Mouse (Mus musculus) right cerebral cortex, postnatal 25 days (tissue): Measurements from ENCODE around the gene Atp5l.
"Not testable (repeated sequence)": the region's sequence is repeated elsewhere in the genome, so short reads cannot be mapped to it uniquely, and the experiment has no call there.

ENCODE experiments used
- DNase-seq: peaks from one replicate; pipeline ENCODE4 v3.0.0; 2022

The Atp5l gene

DNA sequence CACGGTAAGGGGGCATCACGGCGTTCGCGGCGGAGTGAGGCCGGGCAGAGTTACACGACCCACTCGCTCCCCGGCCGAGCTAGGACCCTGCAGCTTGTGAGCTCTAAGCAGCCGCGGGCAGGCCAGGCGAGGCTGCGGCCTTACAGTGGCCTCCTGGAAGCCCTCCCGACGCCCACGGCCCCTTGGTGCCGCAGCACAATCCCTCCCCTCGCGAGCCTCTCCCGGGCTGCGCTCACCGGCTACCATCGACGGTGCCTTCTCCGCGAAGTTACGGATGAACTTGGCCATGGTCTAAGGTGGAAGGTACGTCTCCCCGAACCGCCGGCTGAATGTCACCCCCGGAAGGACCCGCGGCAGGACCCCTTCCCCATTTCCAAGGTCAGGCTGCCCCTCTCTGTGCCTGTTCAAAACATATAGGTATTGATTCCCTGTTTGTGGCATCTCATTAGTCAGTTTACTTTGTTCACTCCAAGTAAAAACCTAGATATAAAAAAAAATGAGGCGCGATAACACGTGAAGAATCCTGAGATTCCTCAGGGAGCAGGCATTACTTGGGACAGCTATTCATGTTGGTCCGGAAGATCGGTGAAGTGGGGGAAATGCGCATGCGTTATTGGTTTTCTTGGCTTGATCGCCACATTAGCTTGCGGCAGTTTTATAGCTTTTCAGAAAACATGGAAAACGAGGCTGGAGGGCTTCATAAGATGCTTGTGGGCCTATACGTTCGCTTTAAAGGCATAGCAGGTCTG is at the start of gene Atp5l:
Gene Atp5l, minus strand, starts transcription at position 369 of the 749 bp plus-strand sequence.
- peak; percentile 80 for DNase-seq

DNA sequence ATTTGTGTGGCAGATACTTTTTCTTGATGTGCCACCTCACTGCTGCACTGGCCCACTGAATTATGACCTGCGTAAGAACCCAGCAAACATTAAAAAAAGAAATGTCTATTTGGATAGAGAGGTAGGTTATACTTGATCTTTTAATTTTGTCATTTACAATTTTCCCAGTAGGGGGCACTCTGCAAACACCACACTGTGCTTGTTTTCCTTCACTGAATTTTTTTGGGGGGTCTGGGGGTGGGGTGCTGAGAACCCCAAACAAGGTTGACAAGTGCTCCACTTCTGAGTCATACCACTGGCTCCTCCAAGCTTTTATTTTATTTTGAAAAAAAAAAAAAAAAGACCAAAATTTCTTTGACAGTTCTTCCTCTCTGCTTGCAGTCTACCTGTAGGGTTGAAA is 48.9 kb upstream of the Atp5l start:
- DNase-seq = no peak

- not testable (repeated sequence) for DNase-seq
Observed at GRCm38 (mm10) chr9:44967763-44968162, 47.2 kb upstream of the Atp5l start.

- DNase-seq = peak; percentile 39
Observed at GRCm38 (mm10) chr9:44966815-44967242, 46.3 kb upstream of the Atp5l start.

DNA sequence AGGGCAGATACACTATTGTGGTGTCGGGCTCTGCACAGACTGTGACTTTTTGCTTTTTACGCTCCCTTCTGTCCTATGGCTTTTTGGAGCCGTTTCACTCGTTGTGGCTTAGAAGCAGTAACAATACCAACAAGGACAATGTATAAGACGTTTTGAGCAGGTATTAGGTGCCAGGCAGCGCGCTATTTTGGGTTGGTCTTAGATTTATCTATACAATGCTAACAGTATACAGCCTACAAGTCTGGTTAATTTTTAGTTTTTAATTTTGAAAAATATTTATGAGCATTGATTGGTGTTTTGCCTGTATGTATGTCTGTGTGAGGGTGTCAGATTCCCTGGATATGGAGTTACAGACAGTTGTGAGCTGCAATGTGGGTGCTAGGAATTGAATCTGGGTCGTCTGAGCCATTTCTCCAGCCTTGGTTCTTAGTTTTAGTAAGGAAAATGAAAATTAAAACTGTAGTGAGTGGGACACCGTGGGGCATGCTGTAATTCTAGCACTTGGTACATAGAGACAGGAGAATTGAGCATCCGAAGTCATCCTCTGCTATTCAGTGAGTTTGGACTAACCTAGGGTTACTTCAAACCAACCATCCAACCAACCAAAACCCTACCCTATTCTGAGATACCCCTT is 45.4 kb upstream of the Atp5l start:
- no peak for DNase-seq

DNA sequence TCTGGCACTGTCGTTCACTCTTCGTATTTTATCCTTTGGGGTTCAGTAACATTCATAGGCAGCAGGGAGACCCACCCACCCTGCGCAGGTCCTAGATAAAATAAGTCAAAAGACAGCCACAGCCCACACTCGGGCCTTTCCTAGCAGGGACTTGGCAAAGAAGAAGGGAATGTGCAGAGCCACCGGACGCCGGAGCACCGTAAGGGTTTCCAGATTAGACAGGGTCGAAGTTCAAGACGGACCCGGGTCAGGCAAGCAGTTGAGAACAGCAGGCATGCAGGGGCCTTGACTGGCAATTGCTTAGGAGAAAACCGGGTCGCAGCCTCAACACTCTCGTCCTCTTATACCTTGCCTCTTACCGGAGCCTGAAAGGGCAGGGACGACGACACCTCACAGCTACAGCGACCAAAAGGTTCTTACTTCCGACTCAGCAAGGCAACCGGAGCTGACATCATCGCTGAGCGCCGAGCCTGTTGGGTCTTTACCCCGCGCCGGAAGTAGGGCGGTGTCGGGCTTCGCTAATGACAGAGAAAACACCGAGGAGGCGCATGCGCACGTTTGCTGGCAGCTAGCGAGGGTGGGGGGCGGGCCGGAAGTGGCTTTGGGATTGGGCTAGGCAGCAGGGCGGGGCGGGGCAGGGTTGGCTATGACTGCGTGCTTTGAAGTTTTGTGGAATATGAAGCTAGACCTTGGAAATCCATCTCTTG is 44.7 kb upstream of the Atp5l start, which contains the start of gene Ube4a:
Gene Ube4a, minus strand, starts transcription at position 475 of the 707 bp plus-strand sequence.
- peak; percentile 99 for DNase-seq

GRCm38 (mm10) chr9:44954432-44954831 is 33.9 kb upstream of the Atp5l start:
- DNase-seq = no peak

DNA sequence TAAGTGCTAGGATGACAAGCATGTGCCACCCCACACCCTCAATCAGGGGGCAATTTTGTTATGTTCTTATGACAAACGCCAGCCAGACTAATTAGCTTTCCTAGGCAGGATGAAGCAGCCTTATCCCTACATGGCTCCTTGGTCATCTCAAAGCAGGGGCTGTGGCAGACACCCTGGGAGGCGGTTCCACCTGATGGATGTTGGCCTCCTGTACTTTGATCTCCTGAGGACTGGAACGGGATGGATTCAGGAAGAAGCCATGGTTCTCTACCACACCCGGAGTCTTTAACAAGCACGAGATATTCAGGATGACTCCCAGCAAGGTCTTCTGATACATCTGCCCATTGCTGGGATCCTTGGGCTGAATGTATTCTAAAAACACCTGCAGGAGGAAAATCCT is 27.3 kb upstream of the Atp5l start:
- DNase-seq = no peak

DNA sequence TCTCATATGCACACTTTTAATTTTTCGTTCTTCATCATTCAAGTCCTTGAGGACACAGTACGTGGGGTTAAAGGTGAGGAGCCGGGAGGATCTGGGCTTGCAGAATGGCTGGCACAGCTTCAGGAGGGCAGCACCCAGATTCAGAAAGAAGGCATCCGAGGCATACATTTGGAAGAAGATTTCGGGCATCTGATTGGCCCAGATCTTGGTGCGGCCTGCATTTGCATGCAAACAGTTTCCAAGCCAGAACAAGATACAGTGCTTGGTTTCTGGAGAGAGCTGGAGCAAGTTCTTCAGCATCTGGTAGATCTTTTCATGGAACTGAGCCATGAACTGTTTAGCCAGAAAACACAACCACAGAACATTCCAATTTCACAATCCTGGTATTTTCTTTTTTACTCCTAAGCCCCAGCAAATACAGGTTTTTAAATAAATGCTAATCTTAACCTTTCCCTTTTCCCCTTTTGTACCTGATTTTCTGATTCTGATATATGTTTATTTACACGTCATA is 25.7 kb upstream of the Atp5l start:
- no peak for DNase-seq

- no peak for DNase-seq
Observed at GRCm38 (mm10) chr9:44942421-44942820, 21.9 kb upstream of the Atp5l start.

DNA sequence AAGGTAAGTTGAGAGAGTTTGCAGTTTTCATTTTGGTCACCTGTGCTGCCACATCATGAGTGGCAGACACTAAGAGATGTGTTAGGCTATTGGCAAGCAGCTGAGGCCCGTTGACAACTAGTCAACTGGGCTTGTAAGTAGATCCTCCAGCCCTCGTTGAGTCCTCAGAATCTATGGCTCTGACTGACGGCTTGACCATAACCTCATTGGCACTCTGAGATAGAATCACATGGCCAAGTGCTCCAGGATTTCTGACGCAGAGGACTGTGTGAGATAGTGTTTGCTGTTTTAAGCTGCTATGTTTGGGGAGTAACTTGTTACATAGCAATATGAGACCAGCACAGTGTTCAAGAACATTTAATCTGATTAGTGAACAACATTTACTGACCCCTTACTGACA is 21.2 kb upstream of the Atp5l start:
- no peak for DNase-seq

GRCm38 (mm10) chr9:44921543-44921942 is 1.0 kb upstream of the Atp5l start:
- no peak for DNase-seq

- DNase-seq = no peak
Observed at GRCm38 (mm10) chr9:44921123-44921468, 554 bp upstream of the Atp5l start.

DNA sequence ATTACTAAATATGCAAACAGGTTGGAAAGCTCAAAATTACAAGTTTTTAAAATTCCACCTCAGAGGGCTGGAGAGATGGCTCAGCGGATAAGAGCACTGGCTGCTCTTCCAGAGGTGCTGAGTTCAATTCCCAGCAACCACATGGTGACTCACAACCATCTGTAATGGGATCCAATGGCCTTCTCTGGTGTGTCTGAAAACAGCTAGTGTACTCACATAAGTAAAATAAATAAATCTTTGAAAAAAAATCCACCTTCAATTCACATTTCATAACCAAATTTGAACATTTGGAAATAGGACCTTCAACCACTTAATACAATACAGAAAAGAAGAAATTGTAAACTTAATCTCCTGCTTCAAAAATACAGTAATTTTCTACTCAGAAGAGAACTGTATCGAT is 936 bp downstream of the Atp5l start:
- DNase-seq = no peak

DNA sequence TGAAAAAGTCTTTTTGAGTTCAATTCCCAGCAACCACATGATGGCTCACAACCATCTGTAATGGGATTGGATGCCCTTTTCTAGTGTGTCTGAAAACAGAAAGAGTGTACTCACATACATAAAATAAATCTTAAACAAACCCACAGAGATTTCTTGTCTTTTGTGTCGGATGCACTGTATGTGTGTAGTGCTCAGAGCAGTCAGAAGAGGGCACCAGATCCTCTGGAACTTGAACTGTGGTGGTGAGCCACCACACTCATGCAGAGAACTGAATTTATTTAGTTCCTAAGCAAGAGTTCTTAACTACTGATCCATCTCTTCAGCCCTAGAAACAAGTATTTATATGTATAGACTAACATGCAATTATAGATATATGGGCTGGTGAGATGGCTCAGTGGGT is 4.3 kb downstream of the Atp5l start:
- DNase-seq = no peak

DNA sequence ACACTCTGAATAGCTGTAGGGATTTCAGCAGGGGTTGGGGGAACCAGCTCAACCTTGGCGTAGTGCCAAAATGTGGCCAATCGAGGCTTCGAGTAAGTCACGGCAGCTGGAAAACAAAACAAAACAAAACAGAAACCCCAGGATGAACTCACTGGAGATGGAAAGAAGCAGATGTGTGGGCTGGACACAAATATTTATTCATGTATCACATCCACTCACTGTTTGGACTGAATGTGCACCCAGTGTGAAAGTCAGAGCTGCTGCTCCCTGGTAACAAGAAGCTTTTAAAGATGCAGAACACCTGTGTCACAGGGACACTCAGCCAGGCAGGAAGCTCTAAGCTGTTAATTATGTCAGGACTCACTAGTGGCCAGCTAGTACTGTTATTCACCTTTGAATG is 5.8 kb downstream of the Atp5l start:
- no peak for DNase-seq

GRCm38 (mm10) chr9:44911365-44911764 is 9.2 kb downstream of the Atp5l start:
- no peak for DNase-seq

GRCm38 (mm10) chr9:44905620-44906019 is 14.9 kb downstream of the Atp5l start:
- DNase-seq = peak; percentile 81

DNA sequence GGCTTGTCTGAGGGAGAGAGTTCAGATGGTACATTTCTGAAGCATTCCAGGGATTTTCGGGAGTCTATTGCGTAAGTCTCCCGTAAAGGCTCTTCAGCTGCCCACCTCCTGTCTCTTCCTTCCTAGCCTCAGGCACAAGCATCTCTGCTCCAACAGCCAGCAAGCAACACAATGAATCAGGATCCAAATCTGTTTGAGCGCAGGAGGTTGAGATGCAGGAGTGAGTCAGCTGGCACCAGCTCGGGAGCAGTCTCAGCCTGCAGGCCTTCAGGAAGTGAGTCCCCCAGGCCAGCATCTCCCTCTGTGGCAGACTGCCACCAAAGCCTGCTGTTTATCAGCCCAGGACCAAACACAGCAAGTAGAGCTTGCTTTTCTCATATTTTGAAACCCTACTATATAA is 15.6 kb downstream of the Atp5l start:
- DNase-seq = peak; percentile 83

DNA sequence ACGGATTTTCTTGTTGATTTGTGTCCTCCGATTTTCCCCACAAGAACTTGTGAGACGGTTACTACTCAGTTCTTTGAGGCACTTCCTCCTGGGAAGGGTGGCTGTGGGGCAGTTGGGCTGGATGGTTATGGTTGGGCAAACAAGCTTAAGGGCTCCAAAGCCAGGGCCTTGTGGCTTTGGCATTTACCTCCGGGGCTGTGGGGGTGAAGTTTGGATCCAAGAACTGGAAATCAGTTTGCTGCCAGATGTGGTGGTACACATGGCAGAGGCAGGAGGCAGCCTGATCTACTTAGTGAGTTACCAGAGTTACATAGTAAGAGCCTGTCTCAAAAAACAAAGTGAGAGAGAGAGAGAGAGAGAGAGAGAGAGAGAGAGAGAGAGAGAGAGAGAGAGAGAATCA is 16.7 kb downstream of the Atp5l start:
- no peak for DNase-seq

DNA sequence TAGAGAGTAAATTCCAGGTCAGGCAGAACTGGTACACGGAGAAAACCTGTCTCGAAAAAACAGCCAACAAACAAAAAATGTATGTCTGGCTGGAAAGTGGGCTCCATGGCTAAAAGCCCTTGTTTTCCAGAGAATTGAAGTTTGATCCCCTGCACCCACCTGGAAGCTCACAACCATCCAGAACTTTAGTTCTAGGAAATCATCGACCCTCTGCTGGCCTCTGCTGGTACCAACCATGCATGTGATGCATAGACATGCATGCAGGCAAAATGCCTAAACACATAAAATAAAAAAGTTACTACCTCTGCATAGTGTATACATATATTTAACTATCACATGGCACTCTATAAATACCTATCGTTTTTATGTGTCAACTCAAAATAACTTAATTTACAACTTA is 20.1 kb downstream of the Atp5l start:
- DNase-seq = no peak

DNA sequence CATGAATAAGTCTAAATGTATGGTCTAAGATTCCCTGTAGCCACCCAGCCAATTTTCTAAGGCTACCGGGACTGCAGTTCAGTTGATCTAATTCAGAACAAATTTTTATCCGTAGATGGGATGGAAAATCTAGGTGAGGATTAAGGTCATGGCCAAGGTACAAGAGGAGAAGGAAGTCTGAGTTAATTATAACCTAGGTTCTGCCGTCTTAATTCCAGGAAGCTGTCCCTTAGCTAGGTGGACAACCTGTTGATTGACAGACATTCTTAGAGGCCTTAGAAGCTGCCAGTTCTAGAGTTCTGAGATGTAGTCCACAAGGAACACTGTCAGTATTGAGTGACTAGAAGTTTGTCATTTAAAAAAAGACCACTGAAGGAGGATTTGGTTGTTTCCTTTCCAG is 20.8 kb downstream of the Atp5l start:
- no peak for DNase-seq

DNA sequence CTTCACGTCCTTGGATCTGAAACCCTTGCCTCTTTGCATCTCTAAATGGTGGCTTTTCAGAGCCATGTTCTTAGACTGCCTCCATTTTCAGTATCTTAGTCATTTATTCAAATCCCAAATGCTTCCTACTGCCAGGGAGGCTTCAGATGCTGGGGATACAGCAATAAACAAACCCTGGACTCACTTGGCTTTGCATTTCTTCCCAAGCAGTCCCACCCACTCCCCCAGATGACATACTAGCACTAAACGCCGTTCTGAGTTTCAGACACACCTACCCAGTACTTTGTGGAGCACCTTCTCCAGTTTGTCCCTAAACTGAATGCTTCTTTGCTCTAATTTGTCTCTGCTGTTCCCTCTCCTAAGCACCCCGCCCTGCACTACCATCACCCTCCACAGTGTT is 23.5 kb downstream of the Atp5l start:
- DNase-seq = no peak

DNA sequence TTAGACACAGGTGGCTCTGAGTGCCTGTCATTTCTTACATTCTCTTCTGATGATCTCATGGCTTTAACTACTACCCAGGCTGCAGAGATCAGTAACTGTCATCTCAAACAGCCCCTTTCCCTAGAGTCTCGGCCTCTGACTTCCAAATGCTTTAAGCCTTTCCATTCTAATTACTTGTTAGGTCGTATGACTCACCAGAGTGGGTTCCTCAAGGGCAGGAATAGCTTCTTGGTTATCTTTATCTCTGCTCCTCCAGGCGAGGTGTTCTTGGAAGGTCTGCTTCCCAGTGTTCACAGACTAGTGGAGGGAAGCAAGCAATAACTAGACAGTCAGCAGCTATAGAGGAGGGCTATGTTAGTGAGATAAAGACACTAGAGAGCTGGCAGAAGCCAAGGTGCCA is 27.9 kb downstream of the Atp5l start:
- no peak for DNase-seq
